Mouse (Mus musculus): ENCODE measurements around the gene Snx21. TPM values are rescaled to one million over a fixed set of nuclear protein-coding genes. Genes with fewer than 3 reads are reported as not detected.

The Snx21 gene
- polyA plus RNA-seq, 1 experiment: 9.7 TPM

DNA sequence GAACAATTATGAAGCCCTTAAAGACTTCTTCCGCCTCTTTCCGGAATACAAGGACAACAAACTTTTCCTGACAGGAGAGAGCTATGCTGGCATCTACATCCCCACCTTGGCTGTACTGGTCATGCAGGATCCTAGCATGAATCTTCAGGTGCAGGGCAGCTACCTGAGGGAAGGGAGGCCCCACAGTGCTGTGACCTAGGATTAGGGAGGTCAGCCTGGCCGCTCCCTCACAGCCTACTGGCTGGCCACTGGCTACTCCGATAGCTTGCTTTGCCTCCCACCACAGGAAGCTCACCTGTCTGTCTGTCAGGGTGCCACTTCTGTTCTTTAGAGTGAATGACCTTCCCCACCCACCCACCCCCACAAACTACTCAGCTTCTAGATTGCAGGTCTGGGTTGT, 49.5 kb downstream of the Snx21 start:
- no peak overlapping the region for H3K4me3 ChIP-seq (ENCODE audit: control insufficient read depth, low read depth, low read length)
- no peaks in the 10 kb centered on the region for H3K36me3 ChIP-seq (ENCODE audit: control insufficient read depth, insufficient read depth, low read length)
- peaks cover 18% of the 10 kb centered on the region for H3K4me1 ChIP-seq (ENCODE audit: control insufficient read depth, insufficient read depth, low read length)
- H3K27me3 ChIP-seq (ENCODE audit: control insufficient read depth, insufficient read depth, low read length): no peaks in the 10 kb centered on the region
- no peak overlapping the region for H3K27ac ChIP-seq (ENCODE audit: control insufficient read depth, insufficient read depth, low read depth, low read length)
- TF ChIP-seq CTCF (IDR thresholded peaks at IDR 0.05; ENCODE audit: control insufficient read depth, insufficient read depth, insufficient replicate concordance, low read depth, low read length) (no peak), POLR2A (IDR thresholded peaks at IDR 0.05; ENCODE audit: control insufficient read depth, low read depth, low read length) (no peak)

Other genes with a start within 250 kb of the Snx21 start
- gene Wfdc2, start 223.4 kb upstream of the Snx21 start, polyA plus RNA-seq (2012; rRNA removed): 0.51 and 0.72 TPM in 2 replicates
- gene Spint3, start 212.4 kb upstream of the Snx21 start, polyA plus RNA-seq (2012; rRNA removed): 37.5 TPM in 1 of 2 replicates, not detected in the other
- 23.9 and 25.0 TPM in 2 replicates for gene Wfdc6a, start 200.4 kb upstream of the Snx21 start, polyA plus RNA-seq (2012; rRNA removed)
- 52.4 and 70.8 TPM in 2 replicates for gene Eppin, start 192.2 kb upstream of the Snx21 start, polyA plus RNA-seq (2012; rRNA removed)
- gene Wfdc6b, start 172.3 kb upstream of the Snx21 start, polyA plus RNA-seq (2012; rRNA removed): 2.4 and 17.5 TPM in 2 replicates
- 3.8 and 15.4 TPM in 2 replicates for gene Wfdc8, start 172.2 kb upstream of the Snx21 start, polyA plus RNA-seq (2012; rRNA removed)
- gene Wfdc16, start 147.0 kb upstream of the Snx21 start, polyA plus RNA-seq (2012; rRNA removed): 0.12 and 33.5 TPM in 2 replicates
- 163 and 447 TPM in 2 replicates for gene Wfdc10, start 129.8 kb upstream of the Snx21 start, polyA plus RNA-seq (2012; rRNA removed)
- 0.48 and 29.2 TPM in 2 replicates for gene Wfdc9, start 129.2 kb upstream of the Snx21 start, polyA plus RNA-seq (2012; rRNA removed)
- gene Wfdc11, start 111.7 kb upstream of the Snx21 start, polyA plus RNA-seq (2012; rRNA removed): 0.20 TPM in 1 of 2 replicates, not detected in the other
- 0.32 and 36.5 TPM in 2 replicates for gene Wfdc13, start 100.7 kb upstream of the Snx21 start, polyA plus RNA-seq (2012; rRNA removed)
- gene Spint4, start 87.3 kb upstream of the Snx21 start, polyA plus RNA-seq (2012; rRNA removed): not detected in 2 replicates
- 0.69 and 0.93 TPM in 2 replicates for gene Spint5, start 70.5 kb upstream of the Snx21 start, polyA plus RNA-seq (2012; rRNA removed)
- gene Wfdc3, start 39.9 kb upstream of the Snx21 start, polyA plus RNA-seq (2012; rRNA removed): 118 and 120 TPM in 2 replicates
- 32.4 and 43.1 TPM in 2 replicates for gene Dnttip1, start 39.8 kb upstream of the Snx21 start, polyA plus RNA-seq (2012; rRNA removed)
- 57.7 and 60.0 TPM in 2 replicates for gene Ube2c, start 15.9 kb upstream of the Snx21 start, polyA plus RNA-seq (2012; rRNA removed)
- 0.89 and 5.6 TPM in 2 replicates for gene Tnnc2, start 5.9 kb upstream of the Snx21 start, polyA plus RNA-seq (2012; rRNA removed)
- gene Acot8, start 19.1 kb downstream of the Snx21 start, polyA plus RNA-seq (2012; rRNA removed): 45.6 and 47.9 TPM in 2 replicates
- gene Zswim3, start 19.3 kb downstream of the Snx21 start, polyA plus RNA-seq (2012; rRNA removed): 18.0 and 19.5 TPM in 2 replicates
- 25.3 and 26.0 TPM in 2 replicates for gene Zswim1, start 36.9 kb downstream of the Snx21 start, polyA plus RNA-seq (2012; rRNA removed)
- gene Spata25, start 42.7 kb downstream of the Snx21 start, polyA plus RNA-seq (2012; rRNA removed): 154 and 173 TPM in 2 replicates
- gene Ctsa, start 47.0 kb downstream of the Snx21 start, polyA plus RNA-seq (2012; rRNA removed): 22.7 and 25.9 TPM in 2 replicates
- gene Neurl2, start 47.6 kb downstream of the Snx21 start, polyA plus RNA-seq (2012; rRNA removed): 1.2 and 1.3 TPM in 2 replicates
- gene Pltp, start 71.9 kb downstream of the Snx21 start, polyA plus RNA-seq (2012; rRNA removed): 18.0 and 23.7 TPM in 2 replicates
- 17.0 and 19.3 TPM in 2 replicates for gene Pcif1, start 93.5 kb downstream of the Snx21 start, polyA plus RNA-seq (2012; rRNA removed)
- 9.8 and 10.6 TPM in 2 replicates for gene Zfp335, start 125.9 kb downstream of the Snx21 start, polyA plus RNA-seq (2012; rRNA removed)
- gene Mmp9, start 155.0 kb downstream of the Snx21 start, polyA plus RNA-seq (2012; rRNA removed): 0.37 and 0.61 TPM in 2 replicates
- gene Slc12a5, start 175.0 kb downstream of the Snx21 start, polyA plus RNA-seq (2012; rRNA removed): 15.9 and 16.6 TPM in 2 replicates
- gene Ncoa5, start 249.0 kb downstream of the Snx21 start, polyA plus RNA-seq (2012; rRNA removed): 37.0 and 40.3 TPM in 2 replicates

All from testis, adult 2 months (tissue).